Mouse (Mus musculus): ENCODE measurements around the gene Thap8.
A peak's percentile ranks its signal among the peaks of the same experiment; 100 is the strongest.

Thap8 gene

DNA sequence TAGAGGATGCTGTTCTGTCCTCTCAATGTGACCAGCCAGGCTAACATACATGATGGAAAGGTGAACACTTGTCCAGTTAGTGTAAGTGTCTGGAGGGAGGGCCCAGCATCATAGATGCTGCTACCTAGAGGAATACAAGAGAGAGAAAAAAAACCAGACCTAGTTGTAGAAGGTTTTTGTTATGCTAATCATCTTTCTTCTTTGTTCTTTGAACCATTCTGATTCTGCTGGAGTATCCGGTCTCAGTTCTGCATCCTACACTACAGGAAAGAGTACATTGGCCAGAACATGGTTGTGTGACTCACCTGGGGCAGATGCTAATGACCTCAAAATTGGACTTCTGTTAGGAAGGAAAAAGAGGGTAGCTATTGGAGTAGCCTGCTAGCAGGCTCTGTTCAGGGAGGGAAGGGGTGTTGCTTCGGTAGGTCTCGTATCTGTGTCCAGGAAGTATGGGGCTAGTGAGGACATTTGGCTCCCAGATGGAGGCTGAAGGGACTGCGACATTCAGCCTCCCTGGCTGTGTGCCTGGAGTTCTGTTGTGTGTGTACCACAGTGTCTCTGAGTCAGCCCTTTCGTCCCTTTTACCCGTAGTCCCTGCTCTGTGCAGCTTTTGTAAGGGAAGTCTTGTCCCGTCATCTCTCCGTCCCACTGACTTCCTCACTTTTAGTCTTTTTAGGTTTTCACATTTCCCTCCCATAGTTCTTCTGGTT lies 7.0 kb downstream of the Thap8 start:
- no peak for DNase-seq

DNA sequence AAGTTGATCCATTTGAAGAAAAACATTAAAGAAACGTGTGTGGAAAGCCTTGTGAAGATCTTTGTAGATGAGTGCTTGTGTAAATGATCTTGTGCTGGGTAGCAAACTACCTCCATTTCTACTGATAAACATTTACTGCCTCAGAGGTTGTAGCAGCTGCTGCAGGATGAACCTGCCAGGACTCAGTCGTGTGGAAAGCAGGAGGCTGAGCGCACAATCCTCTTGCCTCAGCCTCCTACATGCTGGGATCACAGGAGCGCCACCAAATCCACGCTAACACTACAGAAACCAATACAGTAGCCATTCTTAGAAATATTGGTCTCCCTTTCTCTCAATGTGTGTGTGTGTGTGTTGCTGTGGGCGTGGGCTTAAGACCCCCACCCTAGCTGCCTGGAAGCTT lies 8.2 kb downstream of the Thap8 start:
- DNase-seq = no peak

DNA sequence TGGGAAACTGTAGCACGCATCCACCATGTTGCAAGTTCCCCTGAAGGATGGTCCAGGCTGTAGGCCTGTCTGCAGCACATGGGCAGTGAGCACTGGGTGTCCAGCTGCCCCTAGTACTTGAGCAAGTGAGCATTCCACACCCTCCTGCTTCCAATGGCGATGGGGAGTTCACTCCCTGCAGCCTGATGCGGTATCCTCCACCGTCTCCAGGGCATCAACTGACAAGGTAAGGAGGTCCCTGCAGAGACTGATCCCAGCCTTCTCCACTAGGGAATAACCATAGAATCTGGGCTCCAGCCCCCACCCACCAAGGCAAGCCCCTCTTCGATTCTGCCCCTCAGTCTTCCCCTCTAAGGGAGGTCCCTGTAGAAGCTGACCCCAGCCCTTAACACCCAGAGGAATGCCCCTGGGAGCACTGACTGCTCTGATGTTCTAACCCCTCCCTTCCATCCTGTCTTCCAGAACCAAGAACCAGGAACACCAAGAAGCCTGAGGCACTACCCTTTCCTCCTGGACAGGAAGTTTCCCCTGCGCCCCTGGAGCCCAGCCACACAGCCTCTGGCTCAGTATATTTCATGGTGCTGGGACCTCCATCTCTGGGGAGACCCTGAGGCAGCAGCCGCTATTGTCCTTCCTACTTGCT lies 9.3 kb downstream of the Thap8 start:
- no peak for DNase-seq

DNA sequence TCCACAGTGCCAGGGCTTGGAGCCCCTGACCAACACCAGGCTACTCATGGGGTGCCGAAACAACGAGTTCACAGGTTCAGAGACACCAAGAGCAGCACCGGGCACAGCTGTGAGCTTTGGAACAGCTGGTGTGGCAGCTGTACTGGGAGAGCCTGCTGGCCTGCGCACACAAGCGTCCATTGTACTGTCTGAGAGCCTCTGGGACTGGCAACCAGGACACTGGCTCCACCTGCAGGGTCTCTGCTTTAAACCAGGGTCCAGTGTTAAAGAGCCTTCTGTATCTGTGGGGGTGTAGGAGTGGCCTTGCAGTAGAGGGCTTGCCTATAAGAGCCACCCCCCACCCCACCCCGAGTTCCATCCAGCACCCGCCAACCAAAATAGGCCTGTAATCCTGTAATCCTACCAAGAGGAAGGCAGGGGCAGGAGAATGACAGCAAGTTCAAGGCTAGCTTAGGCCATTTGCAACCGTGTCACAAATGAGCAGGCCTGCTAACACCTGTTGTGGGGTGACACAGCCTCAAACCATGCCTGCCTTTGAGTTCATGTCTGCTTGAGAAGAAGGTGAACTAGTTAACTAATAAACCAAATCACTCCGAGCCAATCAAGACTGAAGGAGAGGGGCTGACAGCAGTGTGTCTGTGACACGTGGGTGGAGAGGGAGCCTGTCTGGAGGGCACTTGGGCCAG lies 10.0 kb downstream of the Thap8 start:
- no peak for DNase-seq

DNA sequence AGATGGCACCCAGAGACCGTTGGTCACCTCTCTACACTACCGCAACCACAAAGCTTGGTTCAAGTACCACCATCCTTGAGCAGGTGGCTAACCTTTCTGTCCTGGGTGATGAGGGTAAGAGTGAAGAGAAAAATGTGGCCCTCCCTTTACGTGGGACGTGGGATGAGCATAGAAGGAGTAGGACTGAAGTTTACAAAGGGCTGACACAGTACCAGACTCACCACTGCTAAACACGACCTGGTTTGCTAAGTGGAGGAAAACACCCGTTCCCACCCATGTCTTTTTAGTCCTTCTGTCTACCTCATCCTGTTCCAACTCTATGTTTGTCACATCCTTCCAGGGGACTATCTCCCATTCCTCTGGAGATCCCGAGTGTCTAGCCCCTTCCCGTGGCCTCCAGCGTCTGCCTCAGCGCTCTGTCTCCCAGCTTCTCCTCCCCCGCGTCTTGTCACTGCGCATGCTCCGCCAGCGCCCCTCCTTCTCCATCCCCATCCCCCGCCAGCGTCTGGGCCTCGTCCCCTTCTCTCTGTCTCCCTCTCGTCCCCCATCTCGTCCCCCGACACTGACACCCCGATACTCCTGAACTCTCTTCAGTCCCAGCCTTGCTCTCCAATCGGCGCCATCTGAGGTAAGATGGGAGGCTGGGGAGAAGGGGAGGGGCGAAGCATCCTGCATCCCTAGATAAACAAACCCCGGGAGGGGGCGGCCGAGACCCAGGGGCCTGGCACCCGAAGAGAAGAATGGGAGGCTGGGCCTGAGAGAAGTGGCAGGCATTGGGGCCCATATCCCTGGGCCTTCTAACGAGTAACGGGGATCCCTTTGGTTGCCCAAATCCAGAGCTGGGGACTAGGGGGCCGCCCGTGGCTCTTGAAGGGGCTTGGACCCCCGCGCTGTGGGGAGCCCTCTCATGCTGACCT lies 11.6 kb downstream of the Thap8 start, which contains the start of gene Clip3:
Gene Clip3, plus strand, starts transcription at position 514 of the 917 bp plus-strand sequence.
- no peak for DNase-seq

DNA sequence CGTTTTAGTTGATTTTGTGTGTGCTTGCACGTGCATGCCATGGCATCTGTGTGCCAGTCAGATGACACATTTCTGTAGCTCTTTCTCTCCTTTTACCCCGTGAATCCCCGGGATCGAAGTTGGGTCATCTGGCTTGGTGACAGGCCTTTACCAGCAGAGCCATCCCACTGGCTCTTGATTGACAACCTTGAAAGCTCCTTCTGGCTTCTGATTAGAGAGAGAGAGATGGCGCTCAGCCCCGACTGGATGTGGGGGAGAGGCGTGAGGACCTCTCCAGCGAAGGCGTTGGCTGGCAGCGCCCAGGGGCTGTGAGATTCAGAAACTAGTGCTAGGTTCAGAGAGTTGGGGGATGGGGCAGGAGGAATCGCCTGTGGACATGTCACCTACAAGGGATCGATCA lies 13.9 kb downstream of the Thap8 start:
- DNase-seq = no peak

DNA sequence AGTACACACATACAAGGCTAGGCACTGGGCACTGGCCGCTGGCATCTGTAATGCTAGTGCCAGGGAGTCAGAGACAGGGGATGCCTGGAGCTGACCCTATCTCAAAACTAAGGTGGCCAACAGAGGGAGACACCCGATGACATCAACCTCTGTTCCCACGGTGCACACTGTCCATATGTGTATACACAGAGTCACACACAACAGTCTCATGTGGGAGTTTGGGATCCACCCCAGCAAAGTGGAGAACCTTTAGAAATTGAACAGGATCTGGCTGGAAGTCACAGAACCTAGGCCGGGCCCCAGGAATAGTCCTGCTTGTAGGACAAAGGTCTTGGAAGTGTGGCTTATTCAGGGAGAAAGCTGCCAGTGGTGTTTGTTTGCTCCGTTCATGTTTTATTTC lies 14.4 kb downstream of the Thap8 start:
- no peak for DNase-seq

DNA sequence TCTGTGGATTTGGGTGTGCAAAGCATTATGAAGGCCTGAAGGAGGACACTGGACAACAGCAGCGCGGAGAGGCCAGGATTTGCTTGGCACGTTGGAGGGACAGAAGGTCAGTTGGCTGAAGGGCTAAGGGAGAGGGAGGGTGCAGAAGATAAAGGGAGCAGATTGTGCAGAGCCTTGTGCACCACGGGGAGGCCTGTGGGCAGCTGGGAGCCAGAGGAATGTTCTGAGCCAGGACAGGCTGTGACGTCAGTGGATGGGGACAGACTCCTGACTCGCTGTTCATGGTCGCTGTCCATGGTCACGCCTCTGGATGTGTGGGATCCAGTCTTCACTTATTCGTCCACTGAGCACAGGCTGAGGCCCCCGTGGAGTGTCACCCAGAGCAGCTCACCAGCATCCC lies 15.2 kb downstream of the Thap8 start:
- no peak for DNase-seq

DNA sequence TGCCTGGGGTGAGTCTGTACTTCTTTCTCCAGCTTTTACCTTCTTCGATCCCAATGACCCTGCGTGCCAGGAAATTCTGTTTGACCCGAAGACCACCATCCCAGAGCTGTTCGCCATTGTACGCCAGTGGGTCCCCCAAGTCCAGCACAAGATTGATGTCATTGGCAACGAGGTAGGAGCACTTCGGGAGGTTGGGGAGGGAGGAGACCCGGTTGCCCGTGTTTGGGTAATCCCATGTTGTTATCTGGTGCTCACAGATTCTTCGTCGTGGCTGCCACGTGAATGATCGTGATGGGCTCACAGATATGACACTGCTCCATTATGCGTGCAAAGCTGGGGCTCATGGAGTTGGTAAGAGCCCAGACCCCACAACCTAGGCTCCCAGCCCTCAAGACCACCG lies 16.9 kb downstream of the Thap8 start:
- no peak for DNase-seq

DNA sequence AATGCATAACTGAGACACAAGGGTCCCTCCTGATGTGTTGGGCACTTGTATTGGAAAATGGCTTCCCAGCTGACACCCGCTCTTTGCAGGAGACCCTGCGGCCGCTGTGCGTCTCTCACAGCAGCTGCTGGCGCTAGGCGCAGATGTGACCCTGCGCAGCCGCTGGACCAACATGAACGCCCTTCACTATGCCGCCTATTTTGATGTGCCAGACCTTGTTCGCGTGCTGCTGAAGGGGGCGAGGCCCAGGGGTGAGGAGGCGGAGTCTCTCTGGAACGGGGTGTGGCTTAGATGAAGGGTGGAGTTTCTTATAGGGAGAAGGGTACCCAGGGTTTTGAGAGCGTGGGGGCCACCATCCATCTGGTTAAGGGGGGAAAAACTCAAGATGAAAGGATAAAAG lies 17.4 kb downstream of the Thap8 start:
- no peak for DNase-seq

DNA sequence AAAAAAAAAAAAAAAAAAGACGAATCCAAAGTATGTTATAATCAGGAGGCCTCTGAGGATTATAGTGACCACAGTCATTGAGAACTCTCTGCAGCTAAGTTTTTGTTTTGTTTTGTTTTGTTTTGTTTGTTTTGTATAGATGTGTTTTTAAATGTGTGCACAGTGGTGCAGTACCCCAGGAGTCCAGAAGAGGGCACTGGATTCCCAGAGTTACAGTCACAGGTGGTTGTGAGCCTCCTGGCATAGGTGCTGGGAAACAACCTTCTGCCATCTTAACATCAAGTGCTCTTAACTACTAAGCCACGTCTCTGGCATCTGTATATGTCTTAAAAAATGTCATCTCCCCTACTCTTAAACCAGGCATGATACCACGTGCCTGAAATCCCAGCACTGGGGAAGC lies 21.0 kb downstream of the Thap8 start:
- DNase-seq = peak; percentile 47

DNA sequence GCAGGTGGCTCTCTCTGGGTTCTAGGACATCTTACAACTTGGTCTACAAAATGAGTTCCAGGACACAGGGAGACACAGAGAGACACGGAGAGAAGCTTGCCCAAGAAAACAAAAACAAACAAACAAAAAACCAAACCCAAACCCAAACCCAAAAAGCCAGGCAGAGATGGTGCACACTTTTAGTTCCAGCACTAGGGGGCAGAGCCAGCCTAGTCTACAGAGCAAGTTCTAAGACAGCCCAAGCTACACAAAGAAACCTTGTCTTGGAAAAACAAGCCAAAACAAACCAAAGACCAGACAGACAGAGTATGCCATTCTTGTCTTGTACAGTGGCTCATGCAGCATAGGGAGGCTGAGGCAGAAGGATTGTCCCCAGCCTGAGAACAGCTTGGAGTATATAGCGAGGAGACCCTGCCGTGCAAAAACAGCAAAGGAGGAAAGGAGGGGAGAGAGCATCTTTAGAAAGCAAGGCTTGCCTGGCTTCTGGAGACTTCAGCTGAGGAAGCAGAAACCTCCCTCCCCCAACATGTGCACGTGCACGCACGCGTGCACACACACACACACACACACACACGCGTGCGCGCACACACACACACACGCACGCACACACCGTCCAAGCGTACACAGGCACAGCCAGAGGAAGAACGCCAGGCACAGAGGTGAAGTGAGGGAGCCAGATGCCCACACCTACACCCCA lies 26.3 kb downstream of the Thap8 start:
- DNase-seq = no peak

DNA sequence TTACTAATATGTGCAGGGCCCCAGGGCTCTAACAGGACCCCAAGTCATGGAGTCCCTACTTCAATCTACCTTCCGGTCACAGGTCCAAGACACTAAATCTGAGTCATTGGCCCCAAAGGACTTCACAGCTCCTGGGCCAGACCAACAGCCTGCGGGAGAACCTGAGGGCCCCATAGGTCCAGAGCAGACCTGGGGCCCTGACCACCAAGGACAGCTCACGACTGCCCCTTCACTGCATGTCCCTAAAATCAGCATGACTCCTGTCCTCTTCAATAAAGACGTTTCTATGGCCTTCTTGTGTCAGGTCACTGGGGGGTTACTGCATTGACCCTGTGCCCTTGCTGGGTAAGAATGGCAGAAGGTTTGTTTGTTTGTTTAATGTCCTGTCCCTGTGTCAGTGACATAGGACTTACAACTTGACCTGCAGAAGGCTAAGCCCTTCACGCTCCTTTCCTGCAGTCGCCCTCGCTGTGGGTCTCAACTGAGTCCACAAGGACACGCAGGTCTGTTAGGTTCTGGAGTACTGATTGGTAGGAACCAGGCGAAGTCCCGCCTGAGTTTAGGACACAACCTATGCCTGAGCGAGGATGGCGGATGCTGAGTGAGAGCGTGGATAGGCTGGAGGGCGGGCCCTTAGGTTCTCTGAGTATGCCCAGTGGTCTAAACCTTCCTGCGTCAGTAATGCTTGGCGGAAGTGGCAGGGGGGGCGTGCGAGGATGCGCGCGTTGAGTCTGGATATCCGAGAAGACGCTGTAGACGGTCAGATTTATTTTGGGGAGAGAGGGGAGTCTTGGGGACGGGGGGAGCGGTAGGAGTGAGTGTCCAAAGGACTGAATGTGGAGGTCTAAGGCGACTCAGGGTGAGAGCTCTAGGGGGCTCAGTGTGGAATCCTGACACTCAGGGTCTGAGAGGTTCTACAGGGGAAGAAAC lies 28.4 kb downstream of the Thap8 start, which contains the start of gene Alkbh6:
Gene Alkbh6, plus strand, starts transcription at position 642 of the 930 bp plus-strand sequence.
- DNase-seq = peak; percentile 98

DNA sequence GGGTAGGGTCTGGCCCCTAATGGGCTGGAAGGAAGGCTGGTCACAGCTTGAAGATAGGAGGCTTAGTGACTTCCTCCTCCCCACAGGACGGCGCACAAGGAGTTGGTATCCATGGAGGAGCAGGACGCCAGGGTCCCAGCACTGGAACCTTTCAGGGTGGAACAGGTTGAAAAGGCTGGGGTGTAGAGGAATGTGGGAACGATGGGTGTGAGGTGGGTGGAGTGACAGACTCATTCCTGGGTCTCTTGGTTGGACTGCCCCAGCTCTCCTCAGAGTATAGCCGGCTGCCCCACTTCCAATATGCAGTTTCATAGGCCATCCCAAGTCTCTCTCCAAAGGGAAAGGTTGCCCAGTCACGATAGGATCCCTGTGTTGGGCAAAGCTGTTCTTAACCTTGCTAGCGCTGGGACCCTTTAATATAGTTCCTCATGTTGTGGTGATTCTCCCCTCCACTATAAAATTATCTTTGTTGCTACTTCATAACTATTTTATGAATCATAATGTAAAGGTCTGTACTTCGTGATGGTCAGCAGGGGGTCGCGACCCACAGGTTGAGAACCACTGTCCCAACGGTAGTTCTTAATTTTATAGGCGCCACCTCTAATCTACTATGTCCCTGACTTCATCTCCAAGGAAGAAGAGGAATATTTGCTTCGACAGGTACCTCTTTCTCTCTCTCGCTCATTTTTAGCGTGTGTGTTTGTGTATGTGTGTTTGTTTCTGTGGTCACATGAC lies 29.7 kb downstream of the Thap8 start:
- no peak for DNase-seq

DNA sequence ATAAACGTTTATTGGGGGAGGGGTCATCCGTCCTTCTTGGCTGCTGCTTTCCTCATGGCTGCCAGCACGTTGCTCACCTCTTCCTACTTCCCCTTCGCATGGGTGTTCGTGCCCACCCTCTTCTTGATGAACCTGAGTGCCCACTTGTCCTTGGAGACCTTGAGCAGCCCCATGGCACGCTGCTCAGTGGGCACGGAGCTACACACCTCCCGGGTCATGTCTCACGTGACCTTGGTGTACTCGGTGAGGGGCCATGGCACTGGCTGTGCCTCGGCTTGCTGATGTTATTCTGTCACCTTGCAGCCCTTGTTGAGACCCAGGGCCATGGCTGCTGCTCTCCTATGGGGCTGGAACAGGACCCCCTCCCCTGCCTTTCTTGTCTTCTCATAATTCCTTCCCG lies 30.2 kb downstream of the Thap8 start:
- no peak for DNase-seq

DNA sequence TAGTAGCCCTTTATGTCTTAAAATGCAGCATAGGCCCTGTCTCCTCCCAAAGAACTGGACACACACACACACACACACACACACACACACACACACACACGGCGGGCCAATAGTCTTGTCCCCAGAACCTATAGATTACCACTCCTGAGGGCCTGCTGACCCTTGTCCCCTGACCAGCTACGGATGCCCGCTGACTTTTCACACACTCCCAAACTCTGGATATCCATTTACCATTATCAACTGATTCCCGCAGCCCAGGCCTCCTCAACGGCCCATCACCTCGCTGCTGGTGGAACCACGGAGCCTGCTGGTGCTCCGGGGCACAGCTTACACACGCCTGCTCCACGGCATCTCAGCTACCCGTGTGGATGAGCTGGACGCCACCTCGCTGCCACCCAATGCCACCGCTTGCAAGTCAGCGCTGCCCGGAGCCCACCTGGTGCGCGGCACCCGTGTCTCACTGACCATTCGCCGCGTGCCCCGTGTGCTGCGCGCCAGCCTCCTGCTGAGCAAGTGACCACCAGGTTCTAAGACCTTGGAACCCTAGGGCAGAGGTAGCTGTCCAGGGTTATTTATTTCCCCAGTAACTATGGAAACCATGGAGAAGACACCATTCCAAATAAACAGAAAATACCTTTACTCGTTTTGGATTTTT lies 33.9 kb downstream of the Thap8 start:
- no peak for DNase-seq

DNA sequence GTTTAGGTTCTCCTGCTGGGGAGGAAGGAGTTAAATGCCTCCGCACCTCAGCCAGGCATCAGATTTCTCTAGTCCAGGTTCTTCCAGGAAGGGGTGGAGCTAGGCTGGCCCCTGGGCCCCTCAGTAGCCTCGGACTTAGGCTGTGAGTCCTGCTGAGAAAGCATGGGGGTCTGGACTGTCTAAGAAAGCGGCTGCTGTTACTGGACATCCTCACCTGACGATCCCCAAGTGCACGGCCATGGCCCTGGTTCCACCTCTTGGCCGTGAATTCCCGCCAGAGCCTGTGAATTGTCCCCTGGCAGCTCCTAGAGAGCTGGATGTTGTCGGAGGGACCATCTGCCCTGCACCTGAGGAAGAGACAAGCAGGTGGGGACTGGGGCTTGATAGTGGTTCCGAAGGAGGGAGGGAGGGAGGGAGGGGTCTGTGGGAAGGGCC lies 34.8 kb downstream of the Thap8 start, which contains the start of gene Syne4:
Gene Syne4, plus strand, starts transcription at position 87 of the 435 bp plus-strand sequence.
- no peak for DNase-seq

DNA sequence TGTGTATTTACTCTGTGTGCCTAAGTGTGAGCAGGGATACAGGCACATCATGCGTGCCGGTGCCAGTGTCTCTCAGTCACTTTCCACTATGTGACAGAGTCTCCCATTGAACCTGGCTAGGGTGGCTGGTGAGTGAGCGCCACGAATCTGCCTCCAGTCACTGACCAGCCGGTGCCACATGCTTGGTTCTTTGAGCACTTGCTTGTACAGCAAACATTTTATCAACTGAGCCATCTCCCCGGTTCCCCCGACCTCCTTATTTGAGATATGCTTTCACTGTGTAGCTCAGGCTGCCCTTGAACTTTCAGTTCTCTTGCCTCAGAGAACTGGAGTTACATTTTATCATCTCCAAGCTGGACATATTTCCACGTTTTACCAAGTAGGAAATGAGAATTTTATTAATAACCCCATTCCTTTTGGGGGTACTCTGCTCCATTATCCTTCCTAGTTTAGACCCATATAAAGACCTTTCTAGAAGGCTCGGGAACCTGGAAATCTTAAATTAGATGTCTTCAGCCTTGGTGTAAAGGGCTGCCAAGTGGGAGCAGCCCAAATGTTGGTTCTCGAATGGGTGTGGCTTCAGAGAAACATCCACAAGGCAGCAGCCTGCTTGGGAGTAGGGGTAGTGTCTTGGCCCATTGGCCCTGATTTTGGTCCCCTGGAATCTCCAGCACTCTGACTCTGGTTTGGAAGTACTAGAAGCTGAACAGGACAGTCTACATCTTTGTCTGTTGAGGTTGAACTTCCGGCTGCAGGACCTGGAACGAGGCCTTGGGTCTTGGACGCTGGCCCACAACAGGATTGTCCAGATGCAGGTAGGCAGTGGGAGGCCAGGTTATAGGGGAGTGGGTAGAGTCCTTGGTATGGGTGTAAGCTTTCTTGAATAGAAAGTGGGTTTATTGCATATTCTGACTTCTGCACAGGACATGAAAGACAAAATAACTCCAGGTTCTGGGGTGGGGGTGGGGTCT lies 36.0 kb downstream of the Thap8 start:
- no peak for DNase-seq
